Mouse (Mus musculus): ENCODE measurements at regions not wholly inside any gene's neighbourhood (a gene's known extent, or its start where the extent isn't known, plus 50 kb on each side); places are given as distances from the start of the nearest gene placed in this dataset.

DNA sequence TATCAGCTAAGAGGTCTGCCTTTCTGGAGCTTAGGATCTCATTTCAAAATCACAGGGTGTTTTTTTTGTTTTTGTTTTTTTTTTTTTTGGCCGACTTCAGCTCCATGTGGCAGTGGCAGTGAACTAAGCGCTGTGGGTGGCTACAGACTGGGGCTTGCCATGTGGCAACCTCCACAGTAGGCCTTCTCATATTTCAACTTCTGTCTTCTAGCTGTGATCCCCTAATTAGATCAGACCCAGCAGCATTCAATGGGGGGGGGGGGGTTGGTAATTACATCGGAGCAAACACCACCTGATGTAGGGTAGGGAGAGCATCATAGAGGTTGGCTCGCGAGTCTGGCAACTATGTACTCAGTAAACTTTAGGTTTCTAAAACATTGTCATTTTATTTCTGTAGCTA, 392.1 kb upstream of the Dcn start:
- Histone ChIP-seq H3K36me3 (no peaks in the 10 kb centered on the region), H3K27me3 (replicated peaks) (no peaks in the 10 kb centered on the region), H3K4me3 (no peak overlapping the region), H3K9ac (no peak overlapping the region), H3K4me1 (no peaks in the 10 kb centered on the region), H3K27ac (no peak overlapping the region), H3K9me3 (no peaks in the 10 kb centered on the region), H3K4me2 (replicated peaks) (no peak overlapping the region)
- ATAC-seq (ENCODE audit: low FRiP score, low read depth), result no peak
- 64% methylated on average over 5 of the region's 5 CpGs for whole genome bisulfite sequencing

DNA sequence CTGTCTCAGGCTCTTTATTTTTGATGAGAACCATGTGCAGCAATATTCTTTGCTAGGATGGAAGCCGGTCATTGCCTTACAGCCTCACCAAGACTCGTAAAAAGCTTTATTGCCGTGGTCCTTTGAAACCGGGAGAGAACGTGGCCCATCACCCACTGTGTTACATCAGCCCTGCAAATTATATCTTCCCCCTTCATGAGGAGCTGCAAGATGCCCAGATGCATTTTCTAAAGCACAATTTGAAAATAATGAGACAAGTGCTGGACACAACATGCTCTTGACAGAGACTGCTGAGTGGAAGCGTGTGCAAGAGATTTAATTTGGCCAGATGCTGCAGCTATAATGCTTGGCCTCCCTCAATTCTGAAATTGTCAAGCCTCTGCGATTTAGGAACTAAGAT, 389.2 kb upstream of the Dcn start:
- Histone ChIP-seq H3K4me3 (no peak overlapping the region), H3K4me1 (no peaks in the 10 kb centered on the region), H3K27me3 (replicated peaks) (no peaks in the 10 kb centered on the region), H3K36me3 (no peaks in the 10 kb centered on the region), H3K9ac (no peak overlapping the region), H3K4me2 (replicated peaks) (no peak overlapping the region), H3K9me3 (no peaks in the 10 kb centered on the region), H3K27ac (no peak overlapping the region)
- no peak for ATAC-seq (ENCODE audit: low FRiP score, low read depth)
- WGBS, result 35% methylated on average over 7 of the region's 7 CpGs

DNA sequence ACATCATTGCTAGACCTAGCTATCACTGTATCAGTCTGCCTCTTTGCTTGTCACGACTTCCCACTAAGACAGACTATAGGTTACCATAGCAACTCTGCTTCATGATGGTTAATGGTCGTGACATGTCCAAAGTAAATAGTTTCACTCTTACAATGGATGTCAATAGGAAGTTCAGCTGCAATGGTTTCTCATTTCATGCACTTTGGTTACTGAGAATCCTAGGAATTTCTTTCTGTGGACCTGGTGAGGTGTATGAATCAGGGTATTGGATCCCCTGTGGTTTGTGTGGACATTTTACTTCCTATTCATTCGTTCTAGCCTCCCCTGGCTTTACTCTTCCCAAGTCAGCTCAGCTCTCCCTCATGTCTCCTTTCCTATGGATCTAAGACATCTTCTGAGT, 385.5 kb upstream of the Dcn start:
- no peaks in the 10 kb centered on the region for H3K36me3 ChIP-seq
- no peak overlapping the region for H3K4me2 ChIP-seq (replicated peaks)
- H3K27ac ChIP-seq, result no peak overlapping the region
- H3K4me3 ChIP-seq, result no peak overlapping the region
- H3K4me1 ChIP-seq, result no peaks in the 10 kb centered on the region
- no peak overlapping the region for H3K9ac ChIP-seq
- no peaks in the 10 kb centered on the region for H3K9me3 ChIP-seq
- 15% methylated on average over 3 of the region's 3 CpGs for WGBS
- H3K27me3 ChIP-seq (replicated peaks), result no peaks in the 10 kb centered on the region
- no peak for ATAC-seq (ENCODE audit: low FRiP score, low read depth)

DNA sequence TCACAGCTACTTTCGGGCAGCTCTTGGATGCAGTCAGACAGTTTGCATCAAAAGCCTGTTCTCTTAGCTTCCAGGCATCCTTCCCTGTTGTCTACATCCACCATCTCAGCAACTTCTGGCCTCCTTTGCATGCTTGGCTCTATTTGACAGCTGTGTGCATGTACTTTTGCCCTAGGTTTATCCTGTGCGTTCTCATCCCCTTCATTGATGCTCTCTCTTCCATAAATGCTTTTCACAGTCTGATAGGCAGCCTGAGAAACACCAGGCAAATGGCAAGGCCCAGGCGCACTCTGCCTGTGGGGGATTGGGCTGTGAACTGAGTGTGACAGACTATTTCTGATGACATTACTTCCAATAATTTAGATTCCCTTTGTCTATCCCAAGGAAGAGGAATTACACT, 364.9 kb upstream of the Dcn start:
- Histone ChIP-seq H3K9me3 (no peaks in the 10 kb centered on the region), H3K27me3 (replicated peaks) (no peaks in the 10 kb centered on the region), H3K9ac (no peak overlapping the region), H3K36me3 (no peaks in the 10 kb centered on the region), H3K4me2 (replicated peaks) (no peak overlapping the region), H3K27ac (no peak overlapping the region), H3K4me1 (no peaks in the 10 kb centered on the region; the same call in 1 of the 2 replicates), H3K4me3 (no peak overlapping the region)
- no peak for ATAC-seq (ENCODE audit: low FRiP score, low read depth)
- WGBS, result 79% methylated on average over 3 of the region's 3 CpGs

DNA sequence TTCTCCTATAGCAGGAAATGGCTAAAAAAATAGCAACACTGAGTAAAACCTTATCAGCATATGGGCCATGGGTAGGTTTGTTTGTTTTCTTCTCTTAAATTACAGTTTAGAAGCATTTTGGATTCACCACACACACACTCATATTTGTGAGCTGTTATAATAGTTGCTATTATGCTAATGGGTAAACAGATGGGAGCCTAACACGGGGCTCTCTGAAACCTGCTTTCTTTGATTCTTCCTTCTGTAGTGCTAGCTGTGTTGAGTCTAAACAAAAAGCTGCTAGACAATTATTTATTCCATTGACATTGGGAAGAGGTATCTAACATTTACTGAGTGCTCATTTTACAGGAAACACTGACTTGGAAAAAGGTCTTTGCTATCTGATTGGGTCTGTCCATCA, 356.7 kb upstream of the Dcn start:
- H3K9ac ChIP-seq, result no peak overlapping the region
- no peak overlapping the region for H3K27ac ChIP-seq
- no peak overlapping the region for H3K4me2 ChIP-seq (replicated peaks)
- H3K4me1 ChIP-seq, result no peaks in the 10 kb centered on the region; the same call in 1 of the 2 replicates
- H3K27me3 ChIP-seq (replicated peaks), result no peaks in the 10 kb centered on the region
- no peaks in the 10 kb centered on the region for H3K36me3 ChIP-seq
- ATAC-seq (ENCODE audit: low FRiP score, low read depth), result no peak
- no peak overlapping the region for H3K4me3 ChIP-seq
- 66% methylated on average over 1 of the region's 1 CpGs for WGBS
- H3K9me3 ChIP-seq, result no peaks in the 10 kb centered on the region

DNA sequence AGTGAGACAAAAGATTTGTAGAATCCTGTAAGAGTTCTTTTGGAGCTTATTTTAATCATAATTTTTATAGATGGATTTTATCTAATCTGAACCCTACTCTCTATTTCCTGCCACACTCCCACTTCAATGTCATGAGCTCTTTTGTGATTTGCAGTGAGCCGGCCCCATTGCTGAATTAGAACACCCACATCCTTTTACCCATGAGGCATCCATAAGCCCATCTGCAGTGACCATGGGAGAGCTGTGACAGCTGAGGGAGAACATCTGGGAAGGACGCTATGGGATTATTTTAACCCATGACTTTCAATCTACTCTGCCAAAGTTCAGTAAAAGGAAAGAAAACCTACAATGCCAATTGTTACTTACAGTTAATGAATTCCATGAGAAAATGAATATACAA, 337.8 kb upstream of the Dcn start:
- 79% methylated on average over 2 of the region's 2 CpGs for WGBS
- Histone ChIP-seq H3K4me1 (no peaks in the 10 kb centered on the region), H3K27ac (no peak overlapping the region), H3K9me3 (no peaks in the 10 kb centered on the region), H3K4me2 (replicated peaks) (no peak overlapping the region), H3K27me3 (replicated peaks) (no peaks in the 10 kb centered on the region), H3K36me3 (no peaks in the 10 kb centered on the region), H3K4me3 (no peak overlapping the region), H3K9ac (no peak overlapping the region)
- ATAC-seq (ENCODE audit: low FRiP score, low read depth), result no peak

DNA sequence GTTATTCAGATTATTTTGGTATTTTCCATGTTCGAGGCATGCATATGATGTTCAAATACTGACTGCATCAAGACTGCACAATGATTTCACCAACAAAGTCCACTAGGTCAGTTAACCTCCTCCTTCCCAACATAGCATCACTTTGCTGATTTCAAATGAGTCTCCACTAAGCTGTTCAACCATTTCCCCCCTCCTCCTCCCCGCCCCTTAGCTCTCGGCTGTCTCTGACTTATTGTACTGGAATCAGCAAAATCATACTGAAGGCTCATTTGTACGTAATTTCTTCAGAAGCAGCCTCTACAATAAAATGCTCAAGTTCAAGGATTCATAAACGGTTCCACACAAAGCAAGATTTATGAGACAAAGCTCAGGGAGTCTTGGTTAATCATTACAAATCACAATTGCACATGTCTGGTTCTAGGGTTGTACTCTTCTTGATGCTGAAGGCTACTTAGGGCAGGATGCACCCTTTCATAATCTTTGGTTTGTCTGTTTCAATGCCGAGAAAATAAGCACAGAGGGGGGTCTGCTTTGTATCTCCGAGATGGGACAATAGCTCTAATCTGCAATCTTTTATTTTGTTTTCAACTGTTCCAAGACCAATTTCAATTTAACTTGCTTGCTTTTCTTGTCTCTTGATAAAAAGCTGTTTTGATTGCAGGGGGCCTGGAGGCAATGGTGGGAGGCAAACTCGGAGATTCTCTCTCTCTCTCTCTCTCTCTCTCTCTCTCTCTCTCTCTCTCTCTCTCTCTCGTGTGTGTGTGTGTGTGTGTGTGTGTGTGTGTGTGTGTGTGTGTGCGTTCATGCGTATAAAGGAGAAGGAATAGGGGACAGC, 320.6 kb upstream of the Dcn start:
- 46% methylated on average over 10 of the region's 11 CpGs for WGBS
- Histone ChIP-seq H3K4me3 (no peak overlapping the region), H3K36me3 (no peaks in the 10 kb centered on the region), H3K9ac (no peak overlapping the region), H3K4me2 (replicated peaks) (no peak overlapping the region), H3K27me3 (replicated peaks) (no peaks in the 10 kb centered on the region), H3K9me3 (no peaks in the 10 kb centered on the region), H3K27ac (no peak overlapping the region), H3K4me1 (peaks cover 15% of the 10 kb centered on the region; the same call in 1 of the 2 replicates)
- peak; percentile 44; the same call in 1 of the 2 replicates for ATAC-seq (ENCODE audit: low FRiP score, low read depth)

DNA sequence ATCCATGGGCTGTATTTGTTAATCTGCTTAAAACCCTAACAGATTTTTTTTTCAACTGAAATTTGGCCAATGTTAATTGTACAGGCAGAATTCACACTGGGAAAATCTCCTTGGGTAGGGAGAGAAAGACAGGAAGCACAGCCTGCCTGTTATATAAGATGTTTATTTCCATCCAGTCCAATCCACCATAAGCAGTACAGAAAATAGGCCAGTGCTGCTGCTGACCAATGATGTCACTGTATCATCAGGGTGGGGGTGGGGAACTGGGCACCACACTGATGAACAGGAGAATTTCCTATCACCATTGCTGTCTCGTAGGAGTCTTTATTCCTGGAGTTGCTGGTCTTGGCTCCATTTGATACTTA, 320.0 kb upstream of the Dcn start:
- Histone ChIP-seq H3K27ac (no peak overlapping the region), H3K9ac (no peak overlapping the region), H3K4me2 (replicated peaks) (no peak overlapping the region), H3K27me3 (replicated peaks) (no peaks in the 10 kb centered on the region), H3K9me3 (no peaks in the 10 kb centered on the region), H3K36me3 (no peaks in the 10 kb centered on the region), H3K4me3 (no peak overlapping the region), H3K4me1 (peaks cover 15% of the 10 kb centered on the region; the same call in 1 of the 2 replicates)
- WGBS, result 57% methylated on average over 1 of the region's 1 CpGs
- no peak for ATAC-seq (ENCODE audit: low FRiP score, low read depth)

DNA sequence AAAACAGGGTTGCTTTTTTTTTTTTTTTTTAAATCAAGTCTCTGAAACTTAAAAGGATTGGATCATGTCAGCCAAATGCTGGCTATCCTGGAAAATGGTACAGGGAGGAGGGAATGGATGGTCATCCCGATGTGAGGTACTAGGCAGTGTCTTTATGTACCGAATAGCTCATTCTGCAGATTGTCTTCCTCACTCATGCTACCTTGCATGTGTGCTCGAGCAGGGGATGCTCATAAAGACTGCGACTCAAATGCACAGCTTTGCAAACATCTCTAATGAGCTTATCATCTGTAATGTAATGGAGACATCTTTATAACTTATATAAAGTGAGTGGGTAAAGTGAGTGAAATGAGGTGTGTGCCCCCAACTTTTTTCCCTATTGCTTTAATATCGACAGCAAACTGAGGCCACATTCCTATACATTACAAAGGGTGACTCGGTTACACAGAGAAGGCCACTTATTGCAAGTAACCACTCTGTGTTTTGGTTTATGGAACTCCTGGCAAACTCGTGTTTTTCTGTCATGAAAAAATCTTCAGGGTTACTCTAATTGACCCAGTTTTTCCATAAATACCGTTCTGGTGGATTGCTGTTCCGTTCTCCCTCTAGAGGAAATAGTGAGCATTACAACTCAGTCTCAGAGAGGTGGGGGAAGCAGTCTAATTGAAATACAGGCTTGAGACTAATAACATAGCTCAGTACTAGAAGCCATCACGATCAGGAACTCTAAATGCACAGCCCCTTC, 319.4 kb upstream of the Dcn start:
- Histone ChIP-seq H3K9ac (no peak overlapping the region), H3K9me3 (no peaks in the 10 kb centered on the region), H3K27ac (no peak overlapping the region), H3K27me3 (replicated peaks) (no peaks in the 10 kb centered on the region), H3K4me3 (no peak overlapping the region), H3K4me2 (replicated peaks) (no peak overlapping the region), H3K4me1 (peaks cover 15% of the 10 kb centered on the region; the same call in 1 of the 2 replicates), H3K36me3 (no peaks in the 10 kb centered on the region)
- WGBS, result 55% methylated on average over 10 of the region's 10 CpGs
- peak; percentile 64 for ATAC-seq (ENCODE audit: low FRiP score, low read depth)

DNA sequence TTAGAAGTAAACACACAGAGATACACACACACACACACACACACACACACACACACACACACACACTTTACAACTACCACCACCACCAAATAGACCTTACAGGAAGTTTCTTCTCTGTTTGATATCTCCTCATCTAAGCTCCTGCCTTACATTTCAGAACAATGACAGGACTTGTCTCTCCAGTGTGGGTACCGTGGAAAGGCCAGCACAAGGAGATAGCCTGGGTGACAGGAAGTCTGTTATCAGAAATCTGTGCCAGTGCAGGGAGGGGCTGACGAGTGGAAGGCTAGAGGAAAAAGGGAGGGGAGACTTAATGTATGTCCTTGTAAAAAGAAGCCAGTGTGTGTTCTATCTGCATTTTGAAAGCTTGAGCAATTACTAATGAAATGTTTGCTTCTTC, 318.5 kb upstream of the Dcn start:
- H3K4me2 ChIP-seq (replicated peaks), result no peak overlapping the region
- H3K27me3 ChIP-seq (replicated peaks), result no peaks in the 10 kb centered on the region
- 58% methylated on average over 2 of the region's 2 CpGs for WGBS
- H3K9ac ChIP-seq, result no peak overlapping the region
- H3K36me3 ChIP-seq, result no peaks in the 10 kb centered on the region
- no peak overlapping the region for H3K4me3 ChIP-seq
- no peaks in the 10 kb centered on the region for H3K9me3 ChIP-seq
- peaks cover 15% of the 10 kb centered on the region; the same call in 1 of the 2 replicates for H3K4me1 ChIP-seq
- H3K27ac ChIP-seq, result no peak overlapping the region
- no peak for ATAC-seq (ENCODE audit: low FRiP score, low read depth)

DNA sequence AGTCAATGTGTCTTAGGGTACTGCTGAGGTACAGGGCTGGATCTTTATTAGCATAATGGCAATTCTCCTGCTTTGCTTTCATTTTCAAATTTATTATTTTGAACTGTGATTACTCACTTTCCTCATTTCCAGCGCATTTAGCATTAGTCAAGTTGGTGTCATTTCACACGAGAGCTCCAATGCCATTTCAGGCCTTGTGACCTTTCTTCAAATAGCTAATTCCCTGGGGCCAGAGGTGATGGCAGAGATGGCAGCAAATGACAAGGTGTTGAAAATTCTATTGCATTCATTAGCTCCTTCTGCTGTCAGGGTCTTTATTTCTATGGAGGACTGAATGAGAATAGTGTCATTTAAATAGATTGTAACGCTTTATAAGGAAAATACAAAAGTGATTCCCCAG, 300.9 kb upstream of the Dcn start:
- no peaks in the 10 kb centered on the region for H3K36me3 ChIP-seq
- H3K9ac ChIP-seq, result no peak overlapping the region
- no peaks in the 10 kb centered on the region for H3K9me3 ChIP-seq
- H3K27ac ChIP-seq, result no peak overlapping the region
- ATAC-seq (ENCODE audit: low FRiP score, low read depth), result no peak
- no peak overlapping the region for H3K4me3 ChIP-seq
- no peaks in the 10 kb centered on the region for H3K4me1 ChIP-seq
- WGBS, result 61% methylated on average over 3 of the region's 3 CpGs
- no peaks in the 10 kb centered on the region for H3K27me3 ChIP-seq (replicated peaks)
- H3K4me2 ChIP-seq (replicated peaks), result no peak overlapping the region

DNA sequence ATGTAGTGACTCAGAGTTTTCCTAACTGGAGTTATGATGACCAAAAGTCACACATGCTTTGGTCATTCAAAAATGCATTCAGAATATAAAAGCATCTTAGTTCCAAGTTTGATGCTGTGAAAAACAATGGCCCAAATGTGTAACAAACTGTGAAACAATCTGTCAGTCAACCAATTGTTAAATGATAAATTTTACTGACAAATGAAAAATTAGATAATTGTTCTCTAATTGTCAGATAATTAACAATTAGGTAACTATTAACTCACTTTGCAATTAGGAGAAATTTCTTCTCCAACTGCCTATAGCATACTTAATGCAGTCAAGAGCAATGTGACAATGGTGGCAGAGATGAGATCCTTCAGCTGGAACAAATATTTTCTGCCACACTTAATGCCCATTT, 289.7 kb upstream of the Dcn start:
- Histone ChIP-seq H3K4me1 (no peaks in the 10 kb centered on the region), H3K27me3 (replicated peaks) (no peaks in the 10 kb centered on the region), H3K27ac (no peak overlapping the region), H3K36me3 (no peaks in the 10 kb centered on the region), H3K9ac (no peak overlapping the region), H3K4me2 (replicated peaks) (no peak overlapping the region), H3K9me3 (no peaks in the 10 kb centered on the region), H3K4me3 (no peak overlapping the region)
- ATAC-seq (ENCODE audit: low FRiP score, low read depth), result no peak
